Mouse (Mus musculus): Measurements from ENCODE around the gene Taco1.
"Not testable (repeated sequence)": the region's sequence is repeated elsewhere in the genome, so short reads cannot be mapped to it uniquely, and the experiment has no call there.

Taco1 gene

GRCm38 (mm10) chr11:106065923-106066571 lies at the start of gene Taco1:
Taco1 (plus strand) TSS chr11:106066061.
- DNase-seq (ENCODE audit: low spot score), result peak; percentile 97

GRCm38 (mm10) chr11:106016440-106016839 lies 49.4 kb upstream of the Taco1 start:
- DNase-seq (ENCODE audit: low spot score), result no peak

GRCm38 (mm10) chr11:106020051-106020763 lies 45.7 kb upstream of the Taco1 start:
- no peak for DNase-seq (ENCODE audit: low spot score)

- no peak for DNase-seq (ENCODE audit: low spot score)
Measured at GRCm38 (mm10) chr11:106025774-106026173, 40.1 kb upstream of the Taco1 start.

GRCm38 (mm10) chr11:106026465-106027151 lies 39.3 kb upstream of the Taco1 start:
- DNase-seq (ENCODE audit: low spot score), result peak; percentile 63

- no peak for DNase-seq (ENCODE audit: low spot score)
Measured at GRCm38 (mm10) chr11:106027607-106028006, 38.3 kb upstream of the Taco1 start.

GRCm38 (mm10) chr11:106032074-106032473 lies 33.8 kb upstream of the Taco1 start:
- not testable (repeated sequence) for DNase-seq (ENCODE audit: low spot score)

GRCm38 (mm10) chr11:106033491-106033919 lies 32.4 kb upstream of the Taco1 start:
- DNase-seq (ENCODE audit: low spot score), result no peak

- DNase-seq (ENCODE audit: low spot score), result no peak
Measured at GRCm38 (mm10) chr11:106034986-106035385, 30.9 kb upstream of the Taco1 start.

GRCm38 (mm10) chr11:106036548-106037417 lies 29.1 kb upstream of the Taco1 start, which contains the start of gene Dcaf7:
Dcaf7 (plus strand) TSS chr11:106036872.
- DNase-seq (ENCODE audit: low spot score), result peak; percentile 98

GRCm38 (mm10) chr11:106037418-106037751 lies 28.5 kb upstream of the Taco1 start:
- no peak for DNase-seq (ENCODE audit: low spot score)

GRCm38 (mm10) chr11:106044349-106044748 lies 21.5 kb upstream of the Taco1 start:
- no peak for DNase-seq (ENCODE audit: low spot score)

GRCm38 (mm10) chr11:106045256-106045655 lies 20.6 kb upstream of the Taco1 start:
- no peak for DNase-seq (ENCODE audit: low spot score)

GRCm38 (mm10) chr11:106045780-106046179 lies 20.1 kb upstream of the Taco1 start:
- DNase-seq (ENCODE audit: low spot score), result no peak

GRCm38 (mm10) chr11:106046584-106046983 lies 19.3 kb upstream of the Taco1 start:
- no peak for DNase-seq (ENCODE audit: low spot score)

GRCm38 (mm10) chr11:106053921-106054320 lies 11.9 kb upstream of the Taco1 start:
- DNase-seq (ENCODE audit: low spot score), result no peak

GRCm38 (mm10) chr11:106054600-106054999 lies 11.3 kb upstream of the Taco1 start:
- no peak for DNase-seq (ENCODE audit: low spot score)

GRCm38 (mm10) chr11:106055341-106055740 lies 10.5 kb upstream of the Taco1 start:
- no peak for DNase-seq (ENCODE audit: low spot score)

GRCm38 (mm10) chr11:106056819-106057491 lies 8.9 kb upstream of the Taco1 start:
- DNase-seq (ENCODE audit: low spot score), result no peak

GRCm38 (mm10) chr11:106058020-106058419 lies 7.8 kb upstream of the Taco1 start:
- DNase-seq (ENCODE audit: low spot score), result no peak

GRCm38 (mm10) chr11:106060549-106060948 lies 5.3 kb upstream of the Taco1 start:
- DNase-seq (ENCODE audit: low spot score), result no peak
